Mouse (Mus musculus): Measurements from ENCODE around the gene 1600015I10Rik. TPM values are rescaled to one million over a fixed set of nuclear protein-coding genes. Genes with fewer than 3 reads are reported as not detected.
"Not testable (repeated sequence)": the region's sequence is repeated elsewhere in the genome, so short reads cannot be mapped to it uniquely, and the experiment has no call there.

Gene 1600015I10Rik
- polyA plus RNA-seq, 1 experiment from 2014 or later, result not detected

- Histone ChIP-seq H3K36me3 (no peaks in the 10 kb centered on the region), H3K4me1 (no peaks in the 10 kb centered on the region), H3K27ac (no peak overlapping the region), H3K27me3 (no peaks in the 10 kb centered on the region), H3K4me2 (no peak overlapping the region), H3K9ac (no peak overlapping the region), H3K4me3 (no peak overlapping the region), H3K9me3 (no peaks in the 10 kb centered on the region)
- no peak for ATAC-seq (ENCODE audit: insufficient number of reproducible peaks, insufficient read depth, low FRiP score, low TSS enrichment, low read depth)
- WGBS, result 36% methylated on average over 3 of the region's 3 CpGs
Measured at GRCm38 (mm10) chr6:48912033-48912432, 17.7 kb upstream of the 1600015I10Rik start.

- no peaks in the 10 kb centered on the region for H3K36me3 ChIP-seq
- H3K4me3 ChIP-seq, result no peak overlapping the region
- no peaks in the 10 kb centered on the region for H3K27me3 ChIP-seq
- no peak overlapping the region for H3K27ac ChIP-seq
- no peak overlapping the region for H3K4me2 ChIP-seq
- H3K4me1 ChIP-seq, result no peaks in the 10 kb centered on the region
- WGBS, result 95% methylated on average over 2 of the region's 2 CpGs
- no peak for ATAC-seq (ENCODE audit: insufficient number of reproducible peaks, insufficient read depth, low FRiP score, low TSS enrichment, low read depth)
- H3K9ac ChIP-seq, result no peak overlapping the region
- no peaks in the 10 kb centered on the region for H3K9me3 ChIP-seq
Measured at GRCm38 (mm10) chr6:48913587-48913986, 16.1 kb upstream of the 1600015I10Rik start.

- WGBS, result 60% methylated on average over 2 of the region's 2 CpGs
- Histone ChIP-seq H3K9ac (no peak overlapping the region), H3K4me1 (0 out of 2 replicates have a peak, but pooled peaks cover 6% of the 10 kb centered on the region), H3K9me3 (peaks cover 4% of the 10 kb centered on the region), H3K27ac (no peak overlapping the region), H3K4me3 (no peak overlapping the region), H3K36me3 (no peaks in the 10 kb centered on the region), H3K27me3 (no peaks in the 10 kb centered on the region; the same call in 1 of the 2 replicates), H3K4me2 (no peak overlapping the region)
- no peak for ATAC-seq (ENCODE audit: insufficient number of reproducible peaks, insufficient read depth, low FRiP score, low TSS enrichment, low read depth)
Measured at GRCm38 (mm10) chr6:48949596-48949995, 19.9 kb downstream of the 1600015I10Rik start.

- ATAC-seq (ENCODE audit: insufficient number of reproducible peaks, insufficient read depth, low FRiP score, low TSS enrichment, low read depth), result no peak
- WGBS, result 84% methylated on average over 5 of the region's 5 CpGs
Measured at GRCm38 (mm10) chr6:48950676-48951075, 21.0 kb downstream of the 1600015I10Rik start.

DNA sequence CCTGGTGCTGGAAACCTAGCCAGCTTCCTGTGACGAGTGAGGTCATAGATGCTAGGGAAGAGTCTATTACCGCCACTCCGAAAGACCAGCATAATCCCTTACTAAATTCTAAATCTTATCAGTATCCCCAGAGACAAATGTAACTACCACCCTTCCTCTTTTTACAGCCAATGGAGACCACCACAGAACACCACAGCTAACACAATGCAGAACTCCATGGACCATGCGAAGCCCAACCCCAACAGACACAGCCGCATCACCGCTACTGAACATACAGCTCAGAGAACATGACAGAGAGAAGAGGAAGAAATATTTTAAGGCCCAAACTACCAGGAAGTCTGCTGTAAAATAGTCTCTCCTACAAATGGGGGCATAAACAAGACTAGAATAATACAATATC is 21.9 kb downstream of the 1600015I10Rik start:
- 84% methylated on average over 6 of the region's 6 CpGs for WGBS
- H3K27me3 ChIP-seq, result no peaks in the 10 kb centered on the region; the same call in 1 of the 2 replicates
- no peak for ATAC-seq (ENCODE audit: insufficient number of reproducible peaks, insufficient read depth, low FRiP score, low TSS enrichment, low read depth)
- H3K4me3 ChIP-seq, result no peak overlapping the region
- H3K9me3 ChIP-seq, result no peaks in the 10 kb centered on the region; the same call in 1 of the 2 replicates
- no peak overlapping the region for H3K4me2 ChIP-seq
- no peaks in the 10 kb centered on the region for H3K36me3 ChIP-seq
- 0 out of 2 replicates have a peak, but pooled peaks cover 5% of the 10 kb centered on the region for H3K4me1 ChIP-seq
- H3K9ac ChIP-seq, result no peak overlapping the region
- H3K27ac ChIP-seq, result no peak overlapping the region

More at GRCm38 (mm10) chr6:48950676-48951075, 21.0 kb downstream of the 1600015I10Rik start:
- H3K4me3 ChIP-seq, result no peak overlapping the region
- H3K4me2 ChIP-seq, result no peak overlapping the region
- peaks cover under 1% of the 10 kb centered on the region; the same call in 1 of the 2 replicates for H3K9me3 ChIP-seq
- no peak overlapping the region for H3K27ac ChIP-seq
- H3K27me3 ChIP-seq, result no peaks in the 10 kb centered on the region; the same call in 1 of the 2 replicates
- H3K36me3 ChIP-seq, result no peaks in the 10 kb centered on the region
- H3K9ac ChIP-seq, result no peak overlapping the region
- H3K4me1 ChIP-seq, result 0 out of 2 replicates have a peak, but pooled peaks cover 6% of the 10 kb centered on the region

DNA sequence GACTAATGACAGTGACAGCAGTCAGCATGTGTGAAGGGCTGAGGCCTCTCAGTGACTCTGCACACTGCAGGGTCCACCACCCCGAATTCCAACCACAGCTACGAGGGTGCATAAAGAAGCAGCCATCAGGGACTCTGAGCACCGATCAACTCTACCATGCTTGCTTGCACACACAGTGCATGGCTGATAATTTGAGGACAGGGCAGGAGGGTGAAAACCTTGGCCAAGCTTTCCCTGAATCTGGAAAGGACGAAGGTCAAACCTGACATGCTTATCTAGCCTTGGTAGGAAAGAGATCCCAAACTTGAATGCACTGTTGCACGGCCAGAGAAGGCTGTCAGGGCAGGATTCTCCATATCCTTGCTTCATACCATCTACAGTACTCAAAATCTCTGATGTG is 23.5 kb downstream of the 1600015I10Rik start:
- Histone ChIP-seq H3K27ac (no peak overlapping the region), H3K9me3 (no peaks in the 10 kb centered on the region), H3K4me1 (no peaks in the 10 kb centered on the region), H3K9ac (no peak overlapping the region), H3K4me3 (no peak overlapping the region), H3K36me3 (no peaks in the 10 kb centered on the region), H3K27me3 (no peaks in the 10 kb centered on the region; the same call in 1 of the 2 replicates), H3K4me2 (no peak overlapping the region)
- ATAC-seq (ENCODE audit: insufficient number of reproducible peaks, insufficient read depth, low FRiP score, low TSS enrichment, low read depth), result no peak
- WGBS, result 83% methylated on average over 5 of the region's 5 CpGs

GRCm38 (mm10) chr6:48954211-48954610 is 24.5 kb downstream of the 1600015I10Rik start:
- Histone ChIP-seq H3K9ac (no peak overlapping the region), H3K36me3 (no peaks in the 10 kb centered on the region), H3K27me3 (no peaks in the 10 kb centered on the region; the same call in 1 of the 2 replicates), H3K4me2 (no peak overlapping the region), H3K4me3 (no peak overlapping the region), H3K27ac (no peak overlapping the region), H3K4me1 (no peaks in the 10 kb centered on the region), H3K9me3 (no peaks in the 10 kb centered on the region)
- WGBS, result 84% methylated on average over 5 of the region's 5 CpGs
- ATAC-seq (ENCODE audit: insufficient number of reproducible peaks, insufficient read depth, low FRiP score, low TSS enrichment, low read depth), result no peak

DNA sequence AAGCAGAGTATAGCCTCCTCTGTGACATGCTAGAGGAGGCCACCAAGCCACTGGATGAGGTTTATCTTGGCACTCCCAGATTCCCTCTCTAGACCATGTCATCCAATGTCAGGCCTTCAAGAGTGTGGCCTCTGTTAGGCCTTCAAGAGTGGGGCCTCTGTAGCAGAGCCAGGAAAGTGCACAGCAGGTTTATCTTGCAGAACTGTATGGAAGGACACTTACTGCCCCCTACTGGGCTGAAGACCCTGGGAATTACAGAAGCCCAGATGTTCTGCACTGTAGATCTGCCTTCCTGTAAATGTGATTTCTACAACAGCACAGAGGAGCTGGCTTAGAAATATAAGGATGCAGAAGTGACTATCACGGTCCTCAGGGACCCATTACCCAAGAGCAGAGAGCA is 25.3 kb downstream of the 1600015I10Rik start:
- Histone ChIP-seq H3K36me3 (no peaks in the 10 kb centered on the region), H3K27ac (no peak overlapping the region), H3K9ac (no peak overlapping the region), H3K4me3 (no peak overlapping the region), H3K4me1 (no peaks in the 10 kb centered on the region), H3K9me3 (no peaks in the 10 kb centered on the region), H3K27me3 (0 out of 2 replicates have a peak, but pooled peaks cover 4% of the 10 kb centered on the region), H3K4me2 (no peak overlapping the region)
- ATAC-seq (ENCODE audit: insufficient number of reproducible peaks, insufficient read depth, low FRiP score, low TSS enrichment, low read depth), result peak; percentile 62; the same call in 1 of the 2 replicates
- 48% methylated on average over 1 of the region's 1 CpGs for WGBS

- Histone ChIP-seq H3K4me1 (no peaks in the 10 kb centered on the region), H3K36me3 (no peaks in the 10 kb centered on the region), H3K4me3 (no peak overlapping the region), H3K27ac (no peak overlapping the region), H3K27me3 (0 out of 2 replicates have a peak, but pooled peaks cover 5% of the 10 kb centered on the region), H3K4me2 (no peak overlapping the region), H3K9ac (no peak overlapping the region), H3K9me3 (no peaks in the 10 kb centered on the region)
- WGBS, result 88% methylated on average over 4 of the region's 4 CpGs
- ATAC-seq (ENCODE audit: insufficient number of reproducible peaks, insufficient read depth, low FRiP score, low TSS enrichment, low read depth), result no peak
Measured at GRCm38 (mm10) chr6:48956785-48957184, 27.1 kb downstream of the 1600015I10Rik start.

- Histone ChIP-seq H3K4me3 (no peak overlapping the region), H3K9ac (no peak overlapping the region), H3K4me2 (no peak overlapping the region), H3K4me1 (no peaks in the 10 kb centered on the region), H3K9me3 (no peaks in the 10 kb centered on the region), H3K27me3 (0 out of 2 replicates have a peak, but pooled peaks cover 5% of the 10 kb centered on the region), H3K36me3 (no peaks in the 10 kb centered on the region), H3K27ac (no peak overlapping the region)
- WGBS, result 54% methylated on average over 1 of the region's 1 CpGs
- no peak for ATAC-seq (ENCODE audit: insufficient number of reproducible peaks, insufficient read depth, low FRiP score, low TSS enrichment, low read depth)
Measured at GRCm38 (mm10) chr6:48958053-48958452, 28.4 kb downstream of the 1600015I10Rik start.

DNA sequence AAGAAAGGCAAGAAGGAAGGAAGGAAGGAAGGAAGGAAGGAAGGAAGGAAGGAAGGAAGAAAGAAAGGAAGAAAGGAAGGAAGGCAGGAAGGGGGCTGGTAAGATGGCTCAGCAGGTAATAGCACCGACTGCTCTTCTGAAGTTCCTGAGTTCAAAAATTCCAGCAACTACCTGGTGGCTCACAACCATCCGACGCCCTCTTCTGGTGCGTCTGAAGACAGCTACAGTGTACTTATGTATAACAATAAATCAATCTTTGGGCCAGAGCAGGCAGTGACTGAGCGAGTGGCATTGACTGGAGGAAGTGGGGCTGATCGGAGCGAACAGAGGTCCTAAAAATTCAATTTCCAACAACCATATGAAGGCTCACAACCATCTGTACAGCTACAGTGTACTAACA is 29.5 kb downstream of the 1600015I10Rik start:
- H3K4me3 ChIP-seq; H3K4me1 ChIP-seq; H3K27me3 ChIP-seq; H3K9me3 ChIP-seq; ATAC-seq (ENCODE audit: insufficient number of reproducible peaks, insufficient read depth, low FRiP score, low TSS enrichment, low read depth); H3K4me2 ChIP-seq; H3K27ac ChIP-seq; H3K9ac ChIP-seq; H3K36me3 ChIP-seq: not testable (repeated sequence)
- WGBS, result 29% methylated on average over 7 of the region's 7 CpGs

GRCm38 (mm10) chr6:48966696-48967095 is 37.0 kb downstream of the 1600015I10Rik start:
- H3K9ac ChIP-seq; H3K27me3 ChIP-seq; ATAC-seq (ENCODE audit: insufficient number of reproducible peaks, insufficient read depth, low FRiP score, low TSS enrichment, low read depth); H3K4me3 ChIP-seq; H3K4me2 ChIP-seq; H3K4me1 ChIP-seq; H3K27ac ChIP-seq; H3K36me3 ChIP-seq; H3K9me3 ChIP-seq: not testable (repeated sequence)
- WGBS, result 91% methylated on average over 5 of the region's 5 CpGs

Data from embryonic facial prominence, embryonic 13.5 days (tissue).